Mouse (Mus musculus) limb, embryonic 13.5 days (tissue): Measurements from ENCODE around the gene Hectd4. TPM values are rescaled to one million over a fixed set of nuclear protein-coding genes. Genes with fewer than 3 reads are reported as not detected.
A peak's percentile ranks its signal among the peaks of the same experiment; 100 is the strongest.
"Not testable (repeated sequence)": the region's sequence is repeated elsewhere in the genome, so short reads cannot be mapped to it uniquely, and the experiment has no call there.

ENCODE experiments used
- ATAC-seq: fragments of 200-750 bp; cut with Nextera tagmentation; 2 replicates; pipeline ENCODE4 v1.8.0; 2017; ENCODE audit warnings: low read depth, moderate number of reproducible peaks, moderate TSS enrichment; ENCODE audit not compliant: low FRiP score
- H3K27ac ChIP-seq: fragments of 300-500 bp; sonication (generic); 2 replicates; pipeline ENCODE4 v1.5.1; 2015; ENCODE audit warnings: inconsistent platforms, mild to moderate bottlenecking, moderate library complexity
- H3K27me3 ChIP-seq: fragments of 300-500 bp; sonication (generic); 2 replicates; pipeline ENCODE4 v1.6.1; 2015; ENCODE audit warnings: mild to moderate bottlenecking, inconsistent platforms
- H3K36me3 ChIP-seq: fragments of 300-500 bp; sonication (generic); 2 replicates; pipeline ENCODE4 v1.6.1; 2015; ENCODE audit warnings: inconsistent platforms, mild to moderate bottlenecking, moderate library complexity
- H3K4me1 ChIP-seq: fragments of 300-500 bp; sonication (generic); 2 replicates; pipeline ENCODE4 v1.6.1; 2015; ENCODE audit warnings: inconsistent platforms
- H3K4me2 ChIP-seq: fragments of 300-500 bp; sonication (generic); replicated peaks from 2 replicates; pipeline ENCODE4 v1.6.1; 2015; ENCODE audit warnings: inconsistent platforms, mild to moderate bottlenecking, moderate library complexity
- H3K4me3 ChIP-seq: fragments of 300-500 bp; sonication (generic); 2 replicates; pipeline ENCODE4 v1.5.1; 2015; ENCODE audit warnings: moderate library complexity, mild to moderate bottlenecking, inconsistent platforms
- H3K9ac ChIP-seq: fragments of 300-500 bp; sonication (generic); 2 replicates; pipeline ENCODE4 v1.6.1; 2015; ENCODE audit warnings: mild to moderate bottlenecking, inconsistent platforms
- H3K9me3 ChIP-seq: fragments of 300-500 bp; sonication (generic); 2 replicates; pipeline ENCODE4 v1.6.1; 2016; ENCODE audit warnings: inconsistent platforms
- WGBS: fragments of 180-500 bp; shearing (Covaris S2); methylation state at CpG from one replicate; pipeline ENCODE4 v1.1.7; 2015; 5-methylcytosine and 5-hydroxymethylcytosine counted together
- polyA plus RNA-seq: library from polyadenylated mRNA; unstranded; fragments of >200 nt; fragmentation: Nextera tagmentation; extraction: Ambion mirVana; gene quantifications from 2 replicates; pipeline ENCODE4 v1.2.1, GENCODE M21; 2015

Hectd4 gene
- polyA plus RNA-seq, 1 experiment from 2014 or later, result 5.2 TPM

- Histone ChIP-seq H3K27me3 (no peaks in the 10 kb centered on the region), H3K4me2 (no peak overlapping the region), H3K27ac (no peak overlapping the region), H3K36me3 (peaks cover 93% of the 10 kb centered on the region), H3K9me3 (no peaks in the 10 kb centered on the region), H3K4me3 (no peak overlapping the region), H3K4me1 (peaks cover 9% of the 10 kb centered on the region), H3K9ac (no peak overlapping the region; the same call in 1 of the 2 replicates)
- ATAC-seq, result no peak
- 88% methylated on average over 7 of the region's 7 CpGs for WGBS
These were observed 119.7 kb downstream of the Hectd4 start for GRCm38 (mm10) chr5:121339507-121340230.

GRCm38 (mm10) chr5:121340965-121341473 is 121.0 kb downstream of the Hectd4 start:
- Histone ChIP-seq H3K27me3 (no peaks in the 10 kb centered on the region), H3K9ac (0 out of 2 replicates have a peak overlapping the region, but pooled peaks have one; percentile 31), H3K27ac (0 out of 2 replicates have a peak overlapping the region, but pooled peaks have one; percentile 52), H3K4me2 (no peak overlapping the region), H3K4me3 (no peak overlapping the region), H3K4me1 (peaks cover 9% of the 10 kb centered on the region), H3K9me3 (no peaks in the 10 kb centered on the region), H3K36me3 (peaks cover 93% of the 10 kb centered on the region)
- peak; percentile 48; the same call in 1 of the 2 replicates for ATAC-seq
- WGBS, result 13% methylated on average over 7 of the region's 7 CpGs

GRCm38 (mm10) chr5:121342490-121342889 is 122.5 kb downstream of the Hectd4 start:
- ATAC-seq, result no peak
- Histone ChIP-seq H3K4me1 (peaks cover 9% of the 10 kb centered on the region), H3K9me3 (no peaks in the 10 kb centered on the region), H3K27ac (no peak overlapping the region), H3K36me3 (peaks cover 89% of the 10 kb centered on the region), H3K27me3 (no peaks in the 10 kb centered on the region), H3K4me2 (no peak overlapping the region), H3K9ac (no peak overlapping the region), H3K4me3 (no peak overlapping the region)
- 87% methylated on average over 11 of the region's 11 CpGs for WGBS

- peaks cover 9% of the 10 kb centered on the region for H3K4me1 ChIP-seq
- 94% methylated on average over 8 of the region's 8 CpGs for WGBS
- H3K4me2 ChIP-seq, result no peak overlapping the region
- no peak overlapping the region for H3K27ac ChIP-seq
- peaks cover 88% of the 10 kb centered on the region for H3K36me3 ChIP-seq
- H3K4me3 ChIP-seq, result no peak overlapping the region
- H3K9me3 ChIP-seq, result no peaks in the 10 kb centered on the region
- H3K27me3 ChIP-seq, result no peaks in the 10 kb centered on the region
- no peak for ATAC-seq
- no peak overlapping the region for H3K9ac ChIP-seq
These were observed 124.0 kb downstream of the Hectd4 start for GRCm38 (mm10) chr5:121343997-121344396.

GRCm38 (mm10) chr5:121359229-121359628 is 139.2 kb downstream of the Hectd4 start:
- no peak for ATAC-seq
- Histone ChIP-seq H3K36me3 (peaks cover 97% of the 10 kb centered on the region), H3K9me3 (no peaks in the 10 kb centered on the region), H3K27me3 (no peaks in the 10 kb centered on the region), H3K9ac (no peak overlapping the region), H3K4me1 (no peaks in the 10 kb centered on the region), H3K4me3 (no peak overlapping the region), H3K4me2 (no peak overlapping the region), H3K27ac (no peak overlapping the region)
- 72% methylated on average over 9 of the region's 9 CpGs for WGBS

GRCm38 (mm10) chr5:121361696-121362095 is 141.7 kb downstream of the Hectd4 start:
- peaks cover 99% of the 10 kb centered on the region for H3K36me3 ChIP-seq
- no peak for ATAC-seq

GRCm38 (mm10) chr5:121363441-121363840 is 143.4 kb downstream of the Hectd4 start:
- H3K4me2 ChIP-seq, result no peak overlapping the region
- no peak overlapping the region for H3K27ac ChIP-seq
- H3K4me1 ChIP-seq, result no peaks in the 10 kb centered on the region
- 88% methylated on average over 7 of the region's 7 CpGs for WGBS
- peaks cover 99% of the 10 kb centered on the region for H3K36me3 ChIP-seq
- no peaks in the 10 kb centered on the region for H3K27me3 ChIP-seq
- H3K9ac ChIP-seq, result no peak overlapping the region
- no peak for ATAC-seq
- no peaks in the 10 kb centered on the region for H3K9me3 ChIP-seq
- H3K4me3 ChIP-seq, result no peak overlapping the region

More at GRCm38 (mm10) chr5:121361696-121362095, 141.7 kb downstream of the Hectd4 start:
- no peak overlapping the region for H3K27ac ChIP-seq
- no peak overlapping the region for H3K9ac ChIP-seq
- H3K4me1 ChIP-seq, result no peaks in the 10 kb centered on the region
- no peaks in the 10 kb centered on the region for H3K27me3 ChIP-seq
- no peaks in the 10 kb centered on the region for H3K9me3 ChIP-seq
- no peak overlapping the region for H3K4me3 ChIP-seq
- WGBS, result 84% methylated on average over 5 of the region's 5 CpGs
- H3K4me2 ChIP-seq, result no peak overlapping the region

- H3K27me3 ChIP-seq, result no peaks in the 10 kb centered on the region
- ATAC-seq, result no peak
- H3K4me3 ChIP-seq, result no peak overlapping the region
- H3K4me2 ChIP-seq, result no peak overlapping the region
- no peak overlapping the region for H3K9ac ChIP-seq
- no peak overlapping the region for H3K27ac ChIP-seq
- no peaks in the 10 kb centered on the region for H3K4me1 ChIP-seq
- H3K9me3 ChIP-seq, result no peaks in the 10 kb centered on the region
- 83% methylated on average over 16 of the region's 16 CpGs for WGBS
- peaks cover 94% of the 10 kb centered on the region for H3K36me3 ChIP-seq
These were observed 146.6 kb downstream of the Hectd4 start for GRCm38 (mm10) chr5:121366449-121367225.

GRCm38 (mm10) chr5:121367255-121367654 is 147.2 kb downstream of the Hectd4 start:
- ATAC-seq, result no peak
- H3K27ac ChIP-seq, result no peak overlapping the region
- 83% methylated on average over 4 of the region's 4 CpGs for WGBS
- H3K9ac ChIP-seq, result no peak overlapping the region
- no peak overlapping the region for H3K4me3 ChIP-seq
- peaks cover 94% of the 10 kb centered on the region for H3K36me3 ChIP-seq
- H3K4me2 ChIP-seq, result no peak overlapping the region
- no peaks in the 10 kb centered on the region for H3K4me1 ChIP-seq
- no peaks in the 10 kb centered on the region for H3K9me3 ChIP-seq
- H3K27me3 ChIP-seq, result no peaks in the 10 kb centered on the region

- no peak overlapping the region for H3K27ac ChIP-seq
- H3K27me3 ChIP-seq, result no peaks in the 10 kb centered on the region
- no peaks in the 10 kb centered on the region for H3K9me3 ChIP-seq
- peaks cover 91% of the 10 kb centered on the region for H3K36me3 ChIP-seq
- no peak overlapping the region for H3K9ac ChIP-seq
- no peak overlapping the region for H3K4me2 ChIP-seq
- 87% methylated on average over 6 of the region's 6 CpGs for WGBS
- no peaks in the 10 kb centered on the region for H3K4me1 ChIP-seq
- no peak for ATAC-seq
- H3K4me3 ChIP-seq, result no peak overlapping the region
These were observed 151.7 kb downstream of the Hectd4 start for GRCm38 (mm10) chr5:121371712-121372111.

GRCm38 (mm10) chr5:121374790-121375189 is 154.8 kb downstream of the Hectd4 start:
- no peaks in the 10 kb centered on the region for H3K9me3 ChIP-seq
- peaks cover 91% of the 10 kb centered on the region for H3K36me3 ChIP-seq
- H3K27me3 ChIP-seq, result no peaks in the 10 kb centered on the region
- no peak overlapping the region for H3K9ac ChIP-seq
- H3K4me2 ChIP-seq, result no peak overlapping the region
- no peaks in the 10 kb centered on the region for H3K4me1 ChIP-seq
- 82% methylated on average over 3 of the region's 3 CpGs for WGBS
- no peak overlapping the region for H3K27ac ChIP-seq
- no peak for ATAC-seq
- no peak overlapping the region for H3K4me3 ChIP-seq

- H3K9ac ChIP-seq, H3K27ac ChIP-seq, H3K4me1 ChIP-seq, H3K9me3 ChIP-seq, H3K4me2 ChIP-seq, ATAC-seq, H3K27me3 ChIP-seq, H3K4me3 ChIP-seq: not testable (repeated sequence)
- 74% methylated on average over 5 of the region's 5 CpGs for WGBS
- peaks cover 93% of the 10 kb centered on the region for H3K36me3 ChIP-seq
These were observed 157.0 kb downstream of the Hectd4 start for GRCm38 (mm10) chr5:121376972-121377371.
